Mouse (Mus musculus) CD4-positive, CD25-positive, alpha-beta regulatory T cell, adult 4 months (primary cell): ENCODE measurements around the gene Pmpca. TPM values are rescaled to one million over a fixed set of nuclear protein-coding genes. Genes with fewer than 3 reads are reported as not detected.

ENCODE experiments used
- ATAC-seq: one replicate; pipeline ENCODE4 v1.8.0; 2017
- polyA plus RNA-seq, 2 experiments: library from polyadenylated mRNA; unstranded; fragments of 100-300 nt; shearing (Covaris generic); gene quantifications; one replicate each; pipeline ENCODE4 v1.2.1; 2017

Gene Pmpca
- 100 to 1,000 TPM in 1 of 2 experiments, 10 to 100 TPM in 1; 84.7 to 128 TPM for polyA plus RNA-seq

- peak; percentile 98 for ATAC-seq
These were observed at the start of gene Pmpca, which contains the start of gene Entr1 for GRCm38 (mm10) chr2:26389154-26389690. TSS of gene Pmpca (plus strand) at chr2:26389339. TSS of gene Entr1 (minus strand) at chr2:26389316.

DNA sequence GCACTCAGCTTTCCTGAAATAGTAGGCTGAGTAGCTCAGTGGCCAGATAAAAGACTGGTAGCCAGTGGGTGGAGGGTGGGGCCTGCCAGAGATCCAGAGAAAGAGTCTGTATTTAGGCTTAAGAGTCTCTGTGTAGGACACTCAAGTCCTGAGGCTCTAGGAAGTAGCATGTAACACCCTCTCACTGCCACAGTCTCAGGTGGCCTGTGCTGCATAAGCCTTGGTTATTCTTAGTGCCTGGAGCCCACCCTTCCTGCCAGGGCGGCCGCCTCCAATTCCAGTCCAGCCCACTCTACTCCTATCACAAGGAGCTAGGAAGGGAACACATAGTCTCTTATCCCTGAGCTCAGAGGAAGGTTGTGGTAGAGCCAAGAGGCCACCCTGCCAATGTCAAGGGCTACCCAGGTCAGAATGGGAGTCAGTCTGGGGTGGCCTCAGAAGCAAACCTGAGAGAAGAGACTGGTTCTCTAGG, 47.6 kb upstream of the Pmpca start:
- no peak for ATAC-seq

DNA sequence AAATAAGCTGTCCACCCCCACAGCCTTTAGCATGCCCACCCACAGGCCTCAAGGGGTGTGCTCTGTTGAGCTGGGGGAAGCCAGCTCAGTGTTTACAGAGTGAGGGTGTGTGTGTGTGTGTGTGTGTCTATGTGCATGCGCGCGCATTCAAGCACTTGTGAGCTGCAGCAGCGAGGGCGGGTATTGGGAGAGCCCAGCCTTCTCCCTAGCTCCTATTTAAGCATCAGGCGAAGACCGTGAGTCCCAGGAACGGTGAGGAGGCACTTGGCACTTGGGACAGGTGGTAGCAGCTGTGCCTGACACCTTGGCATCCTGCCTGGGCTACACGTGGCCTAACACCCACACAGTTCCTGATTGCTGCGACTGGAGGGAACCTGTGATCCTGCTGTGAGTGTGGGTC, 47.1 kb upstream of the Pmpca start:
- ATAC-seq = no peak

DNA sequence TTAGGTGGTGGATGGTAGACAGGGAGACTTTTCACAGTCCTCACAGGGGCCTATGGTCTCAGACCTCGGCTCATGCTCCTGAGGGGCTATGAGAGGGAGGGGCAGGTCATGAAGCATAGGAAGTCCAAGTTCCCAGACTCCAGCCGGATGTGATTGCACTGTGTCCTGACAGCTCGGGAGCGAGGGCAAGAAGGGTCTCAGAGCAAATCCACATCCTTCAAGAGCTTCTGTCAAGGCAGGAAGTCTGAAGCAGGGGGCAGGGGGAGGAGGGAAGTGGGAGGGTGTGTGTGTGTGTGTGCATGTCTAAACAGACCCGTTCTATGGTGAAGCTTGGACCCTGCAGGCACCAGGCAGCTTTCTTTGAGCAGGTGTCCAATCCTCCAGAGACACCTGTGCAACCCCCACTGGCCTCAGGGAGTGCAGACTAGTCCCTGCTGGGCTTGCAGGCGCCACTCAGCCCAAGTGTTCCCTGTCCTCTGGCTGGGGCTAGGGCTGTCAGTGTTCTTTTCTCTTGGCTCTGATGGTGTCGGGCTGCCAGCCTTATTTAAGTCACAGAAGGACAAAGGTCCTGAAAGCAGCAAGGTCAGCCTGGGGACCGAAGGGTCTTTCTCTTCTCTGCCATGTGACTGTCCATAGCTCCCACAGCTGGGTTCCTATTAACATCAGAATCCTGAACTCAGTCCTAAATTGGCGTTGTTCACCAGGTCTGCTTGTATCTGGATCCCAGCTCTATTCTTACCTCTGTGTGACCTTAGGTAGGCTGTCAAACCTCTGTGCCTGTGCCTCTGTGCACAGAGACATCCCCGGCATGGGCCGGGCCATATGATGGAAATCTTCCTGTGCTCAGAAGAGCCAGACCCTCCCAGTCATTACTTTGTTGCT, 46.3 kb upstream of the Pmpca start:
- no peak for ATAC-seq

GRCm38 (mm10) chr2:26348241-26348640, 40.9 kb upstream of the Pmpca start:
- no peak for ATAC-seq

- ATAC-seq = peak; percentile 94
These were observed 37.5 kb upstream of the Pmpca start, which contains the start of gene Dnlz for GRCm38 (mm10) chr2:26351358-26352290. TSS of gene Dnlz (minus strand) at chr2:26352110.

GRCm38 (mm10) chr2:26352291-26352910, 36.7 kb upstream of the Pmpca start:
- ATAC-seq = peak; percentile 56

- no peak for ATAC-seq
These were observed 35.8 kb upstream of the Pmpca start for GRCm38 (mm10) chr2:26353066-26353980.

DNA sequence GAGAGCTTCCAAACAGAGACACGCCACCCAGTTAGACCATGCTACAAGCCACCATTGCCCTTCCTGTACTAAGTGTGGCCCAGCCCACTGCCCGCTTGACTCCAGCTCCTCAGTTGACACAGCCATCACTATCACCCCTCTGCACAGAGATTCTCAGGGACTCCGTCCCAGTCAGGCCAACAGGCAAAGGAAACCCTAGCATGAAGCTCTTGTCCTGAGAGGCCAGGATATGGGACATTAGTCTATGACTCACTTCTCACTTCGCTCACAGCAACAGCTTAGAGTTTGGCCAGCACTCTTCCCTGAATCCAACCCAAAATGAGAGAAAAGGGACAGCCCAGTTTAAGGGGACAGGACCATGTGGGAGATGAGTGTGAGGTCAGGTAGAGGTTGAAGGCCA, 34.7 kb upstream of the Pmpca start:
- ATAC-seq = no peak

DNA sequence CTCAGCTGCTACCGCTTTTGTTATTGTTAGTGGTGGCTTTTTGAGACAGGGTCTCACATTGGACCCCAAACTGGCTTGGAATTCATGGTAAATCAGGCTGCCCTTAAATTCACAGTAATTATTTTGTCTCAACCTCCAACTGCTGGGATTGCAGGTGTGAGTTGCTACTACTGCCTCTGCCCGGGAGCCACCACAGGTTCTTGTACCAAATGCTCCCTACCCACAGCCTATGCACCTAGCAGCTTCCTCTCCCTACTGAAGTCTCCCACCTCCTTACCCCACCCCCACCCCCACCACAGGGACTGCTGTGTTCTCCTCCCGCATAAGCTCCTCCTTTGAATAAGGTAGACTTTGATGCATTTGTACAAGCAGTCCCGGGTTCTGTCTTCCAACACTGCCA, 32.9 kb upstream of the Pmpca start:
- no peak for ATAC-seq

DNA sequence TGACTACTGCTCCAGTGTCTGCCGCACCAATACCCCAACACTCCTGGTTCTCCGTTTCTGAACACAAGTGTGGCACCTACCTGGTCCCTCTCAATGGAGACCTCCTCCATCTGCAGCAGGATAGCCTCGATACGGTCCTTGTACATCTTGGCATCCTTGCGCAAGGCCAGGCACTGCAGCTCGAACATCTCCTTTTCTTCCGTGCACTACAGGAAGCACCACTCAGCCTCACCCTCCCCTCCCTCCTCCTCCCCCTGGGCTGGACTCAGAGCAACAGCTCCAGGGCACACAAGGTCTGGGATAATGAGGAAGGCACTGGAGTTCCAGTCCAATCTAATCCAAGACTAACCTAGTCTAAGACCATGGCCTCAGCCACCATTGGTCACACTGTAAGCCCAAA, 32.5 kb upstream of the Pmpca start:
- no peak for ATAC-seq

DNA sequence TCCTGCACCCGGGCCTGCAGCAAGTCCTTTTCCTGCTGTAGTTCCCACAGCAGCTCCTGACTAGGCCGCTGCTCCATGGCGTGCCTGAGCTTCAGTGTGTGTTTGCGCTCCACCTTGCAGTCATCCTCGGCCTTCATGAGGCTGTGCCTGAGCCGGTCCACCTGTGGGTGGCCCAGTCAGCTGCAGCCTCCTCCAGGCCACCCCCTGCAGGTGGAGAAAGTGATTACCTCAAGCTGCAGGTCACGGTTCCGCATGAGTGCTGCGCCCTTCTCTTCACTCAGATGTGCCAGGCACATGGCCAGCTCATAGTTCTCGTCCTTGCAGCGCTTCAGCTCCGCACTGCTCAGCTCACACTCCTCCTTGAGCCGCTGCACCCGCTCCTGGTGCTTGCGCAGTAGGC, 31.7 kb upstream of the Pmpca start:
- ATAC-seq = no peak

- no peak for ATAC-seq
These were observed 30.3 kb upstream of the Pmpca start for GRCm38 (mm10) chr2:26358667-26359320.

GRCm38 (mm10) chr2:26359983-26360382, 29.2 kb upstream of the Pmpca start:
- ATAC-seq = no peak

- no peak for ATAC-seq
These were observed 28.4 kb upstream of the Pmpca start, which contains the start of gene Card9 for GRCm38 (mm10) chr2:26360772-26361171. TSS of gene Card9 (minus strand) at chr2:26360918.

DNA sequence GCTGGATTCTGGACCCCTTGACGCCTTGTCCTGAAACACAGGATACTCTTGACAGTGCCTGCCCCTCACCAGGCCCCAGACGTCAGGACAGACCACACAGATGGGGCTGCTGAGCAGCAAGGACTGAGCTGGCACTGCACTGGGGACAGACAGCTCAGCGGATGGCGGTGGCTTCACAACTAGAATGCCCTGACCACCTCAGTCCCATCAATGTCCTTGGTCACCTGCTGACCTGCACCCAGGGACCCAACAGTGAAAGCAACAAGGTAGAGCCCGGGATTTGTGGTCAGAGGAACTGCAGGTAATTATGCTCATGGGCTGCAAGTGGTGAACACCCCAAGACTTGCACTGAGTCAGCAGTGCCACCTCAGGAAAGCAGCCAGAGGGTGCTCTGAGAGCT, 26.1 kb upstream of the Pmpca start:
- ATAC-seq = no peak

DNA sequence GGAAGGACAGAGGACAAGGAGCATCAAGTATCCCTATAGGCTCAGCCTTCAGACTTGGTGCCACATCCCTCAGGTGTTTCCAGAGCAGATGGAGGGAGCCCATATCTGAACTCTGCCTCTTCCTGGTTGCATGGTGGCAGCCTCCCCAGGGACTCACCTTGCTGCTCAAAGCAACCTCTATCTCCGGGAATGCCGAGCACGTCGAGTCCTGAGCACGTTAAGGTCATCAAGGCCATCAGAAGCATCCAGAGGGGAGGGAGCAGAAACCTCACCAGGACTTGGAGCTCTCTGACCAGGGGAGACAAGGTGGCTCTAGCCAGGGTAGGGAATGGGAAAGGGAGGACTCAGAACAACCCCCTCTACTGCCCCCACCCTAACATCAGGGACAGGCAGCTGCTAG, 25.7 kb upstream of the Pmpca start:
- ATAC-seq = no peak

- ATAC-seq = no peak
These were observed 24.2 kb upstream of the Pmpca start for GRCm38 (mm10) chr2:26364738-26365465.

- no peak for ATAC-seq
These were observed 21.2 kb upstream of the Pmpca start for GRCm38 (mm10) chr2:26367911-26368310.

GRCm38 (mm10) chr2:26368572-26368971, 20.6 kb upstream of the Pmpca start:
- ATAC-seq = no peak
